Mouse (Mus musculus) pancreas, adult 10 weeks (tissue): Measurements from ENCODE around the gene Foxa3. TPM values are rescaled to one million over a fixed set of nuclear protein-coding genes. Genes with fewer than 3 reads are reported as not detected.

Experiments
- polyA plus RNA-seq: library from polyadenylated mRNA; stranded (reverse); fragments of 350-450 nt; fragmentation: Illumina TruSeq; extraction: RNeasy Lipid Tissue Mini Kit (QIAGEN cat#74804); gene quantifications from one replicate; pipeline ENCODE4 v1.2.3, GENCODE M21; 2015; ENCODE audit warnings: low read depth, low replicate concordance; ENCODE audit not compliant: insufficient read depth

The Foxa3 gene
- polyA plus RNA-seq = 5.9 TPM

GRCm38 (mm10) chr7:19023357-19023814, at the start of gene Foxa3:
TSS of gene Foxa3 (minus strand) at chr7:19023538.

GRCm38 (mm10) chr7:19054047-19054776, 30.9 kb upstream of the Foxa3 start, which contains the start of gene Rsph6a:
TSS of gene Rsph6a (plus strand) at chr7:19054690.

DNA sequence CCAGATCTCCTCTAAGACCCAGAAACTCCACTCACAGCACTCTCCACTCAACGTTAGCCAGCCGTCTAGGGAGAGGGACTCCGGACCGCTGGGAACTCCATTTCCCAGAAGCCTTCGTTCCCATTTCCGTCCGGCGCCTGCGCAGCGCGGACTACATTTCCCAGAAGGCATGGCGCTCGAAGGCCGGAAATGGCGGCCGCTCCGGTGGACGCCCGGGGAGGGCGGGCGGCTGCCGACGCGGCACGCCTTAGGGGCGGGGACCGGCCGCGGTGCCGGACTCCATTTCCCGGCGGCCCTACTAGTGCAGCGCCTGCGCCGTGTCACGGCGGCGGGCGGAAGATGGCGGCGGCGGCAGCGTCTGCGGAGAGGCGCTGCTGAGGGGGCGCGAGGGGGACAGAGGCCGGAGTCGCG, 763 bp upstream of the Foxa3 start, which contains the start of gene Sympk:
Gene Sympk, plus strand, starts transcription at position 282 of the 411 bp plus-strand sequence.

GRCm38 (mm10) chr7:19003902-19004630, 19.3 kb downstream of the Foxa3 start, which contains the start of gene Irf2bp1:
TSS of gene Irf2bp1 (plus strand) at chr7:19004044.

DNA sequence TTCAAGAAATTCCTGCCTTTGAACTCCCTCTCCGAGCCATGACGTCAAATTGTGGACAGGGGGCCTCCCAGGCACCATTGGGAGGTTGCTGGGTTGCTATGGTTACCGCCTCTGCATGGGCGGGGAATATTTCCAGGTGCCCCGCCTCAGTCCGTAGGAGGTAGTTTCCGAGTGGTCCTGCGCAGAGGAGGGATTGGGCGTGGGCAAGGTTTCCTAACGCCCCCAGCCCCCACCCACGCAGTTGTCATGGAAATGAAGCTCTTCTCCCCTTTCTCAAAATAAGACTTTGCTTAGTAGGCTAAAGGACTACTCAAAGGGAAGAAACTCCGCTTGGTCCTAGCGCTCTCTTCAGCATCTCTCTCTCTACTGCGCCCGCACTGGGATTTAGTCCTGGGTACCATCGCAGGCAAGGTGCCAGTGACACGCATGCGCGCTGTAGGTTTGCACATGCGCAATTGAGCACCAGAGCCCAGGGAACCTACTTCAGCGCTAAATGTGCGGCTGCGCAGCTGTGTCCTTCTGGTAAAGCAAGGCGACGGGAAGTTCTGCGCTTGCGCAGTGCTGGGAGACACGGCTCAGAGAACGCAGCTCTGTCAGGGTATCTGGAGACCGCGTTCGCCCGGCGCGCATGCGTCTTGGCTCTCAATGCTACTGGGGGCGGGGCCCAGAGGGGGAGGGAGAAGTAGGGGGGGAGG, 32.6 kb downstream of the Foxa3 start, which contains the start of gene Mypop:
Gene Mypop, plus strand, starts transcription at position 645 of the 695 bp plus-strand sequence.

DNA sequence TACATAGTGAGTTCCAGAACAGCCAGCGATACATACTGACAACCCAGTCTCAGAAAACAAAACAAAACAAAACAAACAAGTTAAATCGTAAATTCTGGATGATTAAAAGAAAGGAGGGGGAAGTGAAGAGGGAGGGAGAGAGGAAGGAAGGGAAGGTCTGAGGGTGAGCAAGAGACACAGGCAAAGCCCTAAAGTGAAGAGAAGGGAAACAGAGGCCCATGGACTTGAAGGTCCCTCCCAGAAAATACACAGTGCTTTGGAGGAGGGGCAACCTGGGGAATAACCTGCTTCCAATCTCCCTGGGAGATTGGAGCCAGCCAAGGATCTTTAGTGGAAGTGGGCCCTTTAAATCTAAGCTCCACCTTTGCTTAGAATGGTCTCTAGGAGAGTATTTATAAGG, 36.2 kb downstream of the Foxa3 start, which contains the start of gene Nanos2:
Gene Nanos2, plus strand, starts transcription at position 301 of the 400 bp plus-strand sequence.

Other genes with a start within 250 kb of the Foxa3 start
- not detected for gene Psg19, start 225.0 kb downstream of the Foxa3 start, polyA plus RNA-seq
- not detected for gene Psg17, start 201.9 kb downstream of the Foxa3 start, polyA plus RNA-seq
- 4.3 TPM for gene Mill2, start 183.6 kb downstream of the Foxa3 start, polyA plus RNA-seq
- gene Pglyrp1, start 152.2 kb downstream of the Foxa3 start, polyA plus RNA-seq = not detected
- gene Ccdc61, start 113.1 kb downstream of the Foxa3 start, polyA plus RNA-seq = 4.1 TPM
- 2.3 TPM for gene Nova2, start 97.7 kb downstream of the Foxa3 start, polyA plus RNA-seq
- not detected for gene Nanos2, start 36.1 kb downstream of the Foxa3 start, polyA plus RNA-seq
- 2.5 TPM for gene Mypop, start 32.3 kb downstream of the Foxa3 start, polyA plus RNA-seq
- gene Irf2bp1, start 19.5 kb downstream of the Foxa3 start, polyA plus RNA-seq = 5.9 TPM
- gene Sympk, start 839 bp upstream of the Foxa3 start, polyA plus RNA-seq = 20.0 TPM
- not detected for gene Rsph6a, start 31.2 kb upstream of the Foxa3 start, polyA plus RNA-seq
- gene Dmwd, start 52.7 kb upstream of the Foxa3 start, polyA plus RNA-seq = 10.7 TPM
- 15.3 TPM for gene Dmpk, start 60.3 kb upstream of the Foxa3 start, polyA plus RNA-seq
- 8.4 TPM for gene Six5, start 71.1 kb upstream of the Foxa3 start, polyA plus RNA-seq
- not detected for gene Gm4969, start 94.8 kb upstream of the Foxa3 start, polyA plus RNA-seq
- 1.5 TPM for gene Fbxo46, start 96.3 kb upstream of the Foxa3 start, polyA plus RNA-seq
- gene Qpctl, start 125.8 kb upstream of the Foxa3 start, polyA plus RNA-seq = 5.5 TPM
- 17.7 TPM for gene Snrpd2, start 126.2 kb upstream of the Foxa3 start, polyA plus RNA-seq
- gene Gipr, start 142.6 kb upstream of the Foxa3 start, polyA plus RNA-seq = 6.9 TPM
- 6.4 TPM for gene Eml2, start 152.9 kb upstream of the Foxa3 start, polyA plus RNA-seq
- gene Gpr4, start 189.0 kb upstream of the Foxa3 start, polyA plus RNA-seq = 3.5 TPM
- 3.2 TPM for gene Opa3, start 204.8 kb upstream of the Foxa3 start, polyA plus RNA-seq
- gene Vasp, start 248.3 kb upstream of the Foxa3 start, polyA plus RNA-seq = 15.6 TPM